Comparison of ENCODE assay signal across 8 mouse cellular contexts in genomic region chr9:72958521-72959450, GRCm38 (mm10). TPM values are rescaled to one million over a fixed set of nuclear protein-coding genes. Genes with fewer than 3 reads are reported as not detected.
DNase-seq lines count a peak whose midpoint lies in the region; ATAC-seq and TF ChIP-seq lines count a peak whose summit lies in the region.

Gene Dyx1c1 (plus strand): TSS chr9:72958785.
Gene Gm44503 (plus strand): TSS chr9:72958852.

- H3K9me3 ChIP-seq in intestine, embryonic 14.5 days (ENCODE audit: control insufficient read depth, low read length) = no peaks in the 10 kb centered on the region

- no peaks in the 10 kb centered on the region for H3K27me3 ChIP-seq in intestine, embryonic 14.5 days (replicated peaks; ENCODE audit: control insufficient read depth, insufficient read depth, low read length)

- intact Hi-C loops in left cerebral cortex, postnatal 10 days (cut with DNase I) = no loop called here

- 1% methylated on average over 43 of the region's 43 CpGs for WGBS in intestine, embryonic 14.5 days

- TF ChIP-seq CTCF in cortical plate, adult 2 months (IDR thresholded peaks at IDR 0.05; ENCODE audit: extremely low read depth, insufficient read depth, low read length) = no peak

- peak within 1 kb of the TSS; percentile 52 for H3K4me2 ChIP-seq in intestine, embryonic 14.5 days (ENCODE audit: low read length)

- H3K27ac ChIP-seq in cortical plate, adult 2 months (ENCODE audit: insufficient read depth, low read length) = no peak within 1 kb of the TSS
- peak within 1 kb of the TSS; percentile 17; the same call in 1 of the 2 replicates for H3K27ac ChIP-seq in intestine, embryonic 14.5 days (ENCODE audit: low read depth)

- H3K9ac ChIP-seq in intestine, embryonic 14.5 days (ENCODE audit: low read length) = peak within 1 kb of the TSS; percentile 50

- ATAC-seq in intestine, embryonic 14.5 days (replicated peaks; ENCODE audit: low FRiP score, low TSS enrichment, low read depth) = peak; percentile 93
- peak; percentile 94 for ATAC-seq in megakaryocyte progenitor cell, adult 5-6 weeks (replicated peaks; ENCODE audit: poor library complexity)

- no peaks in the 10 kb centered on the region for H3K4me1 ChIP-seq in cortical plate, adult 2 months (ENCODE audit: control insufficient read depth, insufficient read depth, low read length)
- 0 out of 2 replicates have a peak, but pooled peaks cover 3% of the 10 kb centered on the region for H3K4me1 ChIP-seq in intestine, embryonic 14.5 days (replicated peaks; ENCODE audit: control insufficient read depth, insufficient read depth, low read length)

- peak within 1 kb of the TSS; percentile 47 for H3K4me3 ChIP-seq in cortical plate, adult 2 months (ENCODE audit: insufficient read depth, low read length)
- H3K4me3 ChIP-seq in intestine, embryonic 14.5 days (ENCODE audit: low read depth, low read length) = peak within 1 kb of the TSS; percentile 72

- DNase-seq in adrenal gland, adult (ENCODE audit: inconsistent age in 2 of 2, low spot score in 1 of 2) = peak; percentile 84 to 93
- peak; percentile 69 for DNase-seq in gastrocnemius, postnatal 25 days
- DNase-seq in intestine, embryonic 14.5 days (ENCODE audit: low spot score) = peak; percentile 90
- DNase-seq in left cerebral cortex, postnatal 10 days (ENCODE audit: extremely low spot score in 1 of 2, low spot score in 2 of 2) = peak; percentile 75 to 89
- DNase-seq in right cerebral cortex, postnatal 14 days = peak; percentile 76
- DNase-seq in urinary bladder, postnatal 4 days (ENCODE audit: low spot score in 2 of 2) = peak; percentile 68 to 70

- no peaks in the 10 kb centered on the region for H3K36me3 ChIP-seq in intestine, embryonic 14.5 days (ENCODE audit: control insufficient read depth, insufficient read depth, low read length)

- peak; percentile 49; the same call in 1 of the 2 replicates for TF ChIP-seq POLR2A in cortical plate, adult 2 months (IDR thresholded peaks at IDR 0.05; ENCODE audit: extremely low read depth, insufficient read depth, low read length)

RNA-seq across cellular contexts. Expression of gene Dyx1c1, which starts in this region (rescaled TPM):
- 1.7 and 2.0 TPM in 2 replicates for polyA plus RNA-seq in cortical plate, adult 2 months (2012; rRNA removed)
- total RNA-seq in gastrocnemius, postnatal 25 days (2021) = under 1 TPM; 0.49 to 0.78 TPM
- polyA plus RNA-seq in intestine, embryonic 14.5 days (2014; fragmentation: Nextera tagmentation; extraction: Ambion mirVana) = 0.87 and 1.4 TPM in 2 replicates
- total RNA-seq in left cerebral cortex, postnatal 10 days (2021) = 1 to 10 TPM; 2.0 TPM
- 0.07 and 0.91 TPM in 2 replicates for total RNA-seq in megakaryocyte progenitor cell, adult 5-6 weeks (2015)
- 0.58 TPM in 1 of 2 replicates, not detected in the other for total RNA-seq in megakaryocyte progenitor cell, adult 5-6 weeks (2017)

RNA-seq across cellular contexts. Expression of gene Gm44503, which starts in this region (rescaled TPM):
- polyA plus RNA-seq in cortical plate, adult 2 months (2012; rRNA removed) = not detected in 2 replicates
- not detected for total RNA-seq in gastrocnemius, postnatal 25 days (2021)
- polyA plus RNA-seq in intestine, embryonic 14.5 days (2014; fragmentation: Nextera tagmentation; extraction: Ambion mirVana) = not detected in 2 replicates
- not detected for total RNA-seq in left cerebral cortex, postnatal 10 days (2021)
- total RNA-seq in megakaryocyte progenitor cell, adult 5-6 weeks (2015) = not detected in 2 replicates
- 0.07 TPM in 1 of 2 replicates, not detected in the other for total RNA-seq in megakaryocyte progenitor cell, adult 5-6 weeks (2017)

Comparison
In these comparisons a context has a peak if more than half of its experiments do, and no peak if none do; other contexts are left out.
1. Peak in DNase-seq in gastrocnemius, postnatal 25 days; RNA of the genes that start here not detected or under 1 TPM.
2. Peak in ATAC-seq in megakaryocyte progenitor cell, adult 5-6 weeks; RNA of the genes that start here not detected or under 1 TPM.